ENCODE assay signal across 13 mouse cellular contexts in the genomic region with DNA sequence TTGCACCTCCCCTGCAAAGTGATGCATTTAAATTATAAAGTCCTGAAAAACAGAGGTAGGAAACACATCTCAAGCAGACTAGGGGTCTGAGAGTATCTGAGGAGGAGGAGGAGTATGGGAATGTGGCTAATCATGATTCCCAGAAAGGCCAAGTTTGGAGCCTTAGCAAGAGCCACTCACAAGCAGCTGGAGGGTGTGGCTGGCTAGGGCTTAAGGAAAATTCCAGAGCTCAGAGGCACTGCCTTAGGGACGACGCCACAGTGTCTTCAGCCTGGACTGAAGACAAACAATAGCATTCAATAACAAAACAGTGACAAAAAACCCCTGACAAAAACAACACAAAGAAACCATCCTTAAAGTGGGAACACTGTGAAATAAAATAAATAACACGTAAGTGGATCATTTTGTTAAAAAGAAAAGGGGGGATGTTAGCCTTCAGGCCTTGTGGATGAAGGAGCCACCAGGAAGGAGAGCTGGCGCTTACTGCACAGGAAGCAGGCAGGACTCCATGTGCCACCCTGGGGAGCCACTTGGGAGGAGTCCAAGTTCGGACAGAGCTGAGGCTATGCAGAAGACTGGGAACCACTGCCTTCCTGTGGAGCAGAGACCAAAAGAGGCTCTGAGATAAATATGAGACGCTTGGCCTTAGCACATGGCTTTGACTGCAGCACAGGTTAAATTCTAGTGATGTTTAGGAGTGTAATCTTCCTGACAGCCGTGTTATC. TPM values are rescaled to one million over a fixed set of nuclear protein-coding genes. Genes with fewer than 3 reads are reported as not detected.
A peak's percentile ranks its signal among the peaks of the same experiment; 100 is the strongest.
DNase-seq lines count a peak whose midpoint lies in the region; ATAC-seq and TF ChIP-seq lines count a peak whose summit lies in the region.
"Had no signal": no experiment of that assay in that cellular context is flagged by ENCODE, and none has a peak within 500 bp of the region (broad histone marks: within the 10 kb centered on the region; RNA-seq: fewer than 3 reads in every experiment).

No protein-coding gene starts in this region.

- ATAC-seq in forebrain, postnatal 0 days, result no peak

- H3K4me1 ChIP-seq in forebrain, postnatal 0 days (ENCODE audit: insufficient read depth), result no peaks in the 10 kb centered on the region
- H3K4me1 ChIP-seq: limb, embryonic 13.5 days; neural tube, embryonic 12.5 days had no signal

- intact Hi-C loops in gastrocnemius, postnatal 14 days (cut with DNase I; ENCODE audit: low total_unique reads), result no loop called here

- TF ChIP-seq CTCF in forebrain, postnatal 0 days (IDR thresholded peaks at IDR 0.05; ENCODE audit: low read depth), result no peak

- no peaks in the 10 kb centered on the region for H3K9me3 ChIP-seq in forebrain, postnatal 0 days (ENCODE audit: low read length)
- H3K9me3 ChIP-seq: limb, embryonic 13.5 days; neural tube, embryonic 12.5 days had no signal

- no peak overlapping the region for H3K27ac ChIP-seq in forebrain, postnatal 0 days (ENCODE audit: low read depth, low read length)
- H3K27ac ChIP-seq: layer of hippocampus, adult 2 months; limb, embryonic 13.5 days; neural tube, embryonic 12.5 days had no signal

- no peak overlapping the region for H3K4me2 ChIP-seq in forebrain, postnatal 0 days (ENCODE audit: low read depth)
- H3K4me2 ChIP-seq: limb, embryonic 13.5 days; neural tube, embryonic 12.5 days had no signal

- H3K27me3 ChIP-seq in forebrain, postnatal 0 days (ENCODE audit: insufficient read depth, low read length), result no peaks in the 10 kb centered on the region
- H3K27me3 ChIP-seq: limb, embryonic 13.5 days; neural tube, embryonic 12.5 days had no signal

- DNase-seq in cerebellum, postnatal 36 days, result peak; percentile 3 to 16
- no peak for DNase-seq in cerebellum, adult 9-10 months
- peak; percentile 76 for DNase-seq in adrenal gland, postnatal 10 days
- DNase-seq in gastrocnemius, postnatal 14 days, result peak; percentile 49
- DNase-seq in kidney, postnatal 14 days, result peak; percentile 42
- DNase-seq in frontal cortex, adult 2 months (ENCODE audit: extremely low spot score in 1 of 2, low spot score in 1 of 2), result no peak
- DNase-seq in embryo, embryonic 9.5 days (ENCODE audit: extremely low spot score), result no peak
- no peak for DNase-seq in forebrain, postnatal 0 days
- DNase-seq: cerebellum, adult 11-12 months; right cerebral cortex, postnatal 4 days had no signal

- 69% methylated on average over 7 of the region's 7 CpGs for WGBS in forebrain, postnatal 0 days

- H3K36me3 ChIP-seq in forebrain, postnatal 0 days (ENCODE audit: insufficient read depth), result no peaks in the 10 kb centered on the region
- H3K36me3 ChIP-seq: limb, embryonic 13.5 days; neural tube, embryonic 12.5 days had no signal

- H3K9ac ChIP-seq in forebrain, postnatal 0 days, result no peak overlapping the region
- H3K9ac ChIP-seq: limb, embryonic 13.5 days; neural tube, embryonic 12.5 days had no signal

- H3K4me3 ChIP-seq in forebrain, postnatal 0 days (ENCODE audit: low read depth, low read length), result no peak overlapping the region
- H3K4me3 ChIP-seq: layer of hippocampus, adult 2 months; limb, embryonic 13.5 days; neural tube, embryonic 12.5 days had no signal

RNA-seq across cellular contexts. Expression of a gene that starts 56.6 kb away (rescaled TPM):
- 10 to 100 TPM; 15.9 to 25.7 TPM for total RNA-seq in adrenal gland, postnatal 10 days (2021)
- 10 to 100 TPM; 41.6 to 45.5 TPM for total RNA-seq in gastrocnemius, postnatal 14 days (2021)
- 198 and 207 TPM in 2 replicates for polyA plus RNA-seq in frontal cortex, adult 2 months (2012; rRNA removed)
- total RNA-seq in forebrain, postnatal 0 days (2014; rRNA removed), result 133 and 138 TPM in 2 replicates
- polyA plus RNA-seq in forebrain, postnatal 0 days (2015; fragmentation: Nextera tagmentation; extraction: Ambion mirVana), result 172 and 210 TPM in 2 replicates

Comparison
In these comparisons a context has a peak if more than half of its experiments do, and no peak if none do; other contexts are left out.
1. DNase-seq: peak in cerebellum, postnatal 36 days (2 of 2), adrenal gland, postnatal 10 days (single experiment), gastrocnemius, postnatal 14 days (single experiment) and kidney, postnatal 14 days (single experiment); none in cerebellum, adult 9-10 months (single experiment), frontal cortex, adult 2 months (0 of 2), embryo, embryonic 9.5 days (single experiment) and forebrain, postnatal 0 days (single experiment).